In the genomic region with DNA sequence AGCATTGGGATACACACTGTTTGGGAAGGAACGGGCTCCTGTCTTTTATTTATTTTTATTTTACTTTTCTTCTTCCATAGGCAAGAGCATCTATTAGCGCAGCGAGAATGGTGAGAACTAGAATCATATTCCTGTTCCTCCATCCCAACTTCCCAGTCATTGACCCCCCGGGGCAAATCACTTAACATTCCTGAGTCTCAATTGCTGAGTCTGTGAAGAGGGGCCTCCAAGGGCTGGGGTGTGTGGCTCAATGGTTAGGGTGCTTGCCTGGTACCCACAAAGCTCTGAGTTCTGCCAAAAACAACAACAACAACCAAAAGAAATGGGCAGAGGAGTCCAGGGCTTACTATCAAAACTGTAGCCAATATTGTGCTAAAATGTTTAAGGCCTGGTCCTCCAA, we compare ENCODE assay signal across 22 mouse cellular contexts.
DNase-seq lines count a peak whose midpoint lies in the region; ATAC-seq and TF ChIP-seq lines count a peak whose summit lies in the region.
"Had no signal": no experiment of that assay in that cellular context is flagged by ENCODE, and none has a peak within 500 bp of the region (broad histone marks: within the 10 kb centered on the region; RNA-seq: fewer than 3 reads in every experiment).

No protein-coding gene starts in this region.

- H3K4me1 ChIP-seq in forebrain, embryonic 10.5 days = peaks cover 82% of the 10 kb centered on the region
- H3K4me1 ChIP-seq in forebrain, embryonic 15.5 days = peaks cover 25% of the 10 kb centered on the region
- peaks cover 51% of the 10 kb centered on the region for H3K4me1 ChIP-seq in embryonic facial prominence, embryonic 13.5 days
- H3K4me1 ChIP-seq in liver, embryonic 11.5 days (replicated peaks; ENCODE audit: control insufficient read depth, insufficient read depth, low read length) = peaks cover 22% of the 10 kb centered on the region

- no peak for TF ChIP-seq CTCF in gastrocnemius, adult 2 months (IDR thresholded peaks at IDR 0.05)

- no peak overlapping the region for H3K9ac ChIP-seq in forebrain, embryonic 15.5 days (replicated peaks)
- H3K9ac ChIP-seq in embryonic facial prominence, embryonic 13.5 days = 0 out of 2 replicates have a peak overlapping the region, but pooled peaks have one; percentile 41
- H3K9ac ChIP-seq in liver, embryonic 11.5 days (ENCODE audit: low read depth, low read length) = no peak overlapping the region
- H3K9ac ChIP-seq: embryonic facial prominence, embryonic 15.5 days; heart, embryonic 13.5 days; hindbrain, embryonic 12.5 days had no signal

- intact Hi-C loops in gastrocnemius, adult 2 months (cut with DNase I) = loop anchor here (5.0 kb wide), 1 partner anchor 95 kb away; no protein-coding TSS in a partner anchor

- H3K27ac ChIP-seq in forebrain, embryonic 10.5 days = 0 out of 2 replicates have a peak overlapping the region, but pooled peaks have one; percentile 2
- no peak overlapping the region for H3K27ac ChIP-seq in forebrain, embryonic 15.5 days (replicated peaks)
- H3K27ac ChIP-seq in embryonic facial prominence, embryonic 13.5 days = no peak overlapping the region
- H3K27ac ChIP-seq in gastrocnemius, adult 2 months = no peak overlapping the region
- no peak overlapping the region for H3K27ac ChIP-seq in liver, embryonic 11.5 days (ENCODE audit: low read depth, low read length)
- H3K27ac ChIP-seq: embryonic facial prominence, embryonic 15.5 days; heart, embryonic 13.5 days; hindbrain, embryonic 12.5 days; hindbrain, postnatal 0 days had no signal

- DNase-seq in forebrain, embryonic 10.5 days (ENCODE audit: extremely low spot score, low spot score) = no peak
- peak; percentile 48 for DNase-seq in ES-CJ7 (ENCODE audit: low read depth, low spot score)
- peak; percentile 57 for DNase-seq in embryo, embryonic 10.5 days (ENCODE audit: low spot score)
- no peak for DNase-seq in gastrocnemius, adult 2 months
- no peak for DNase-seq in spleen, postnatal 4 days (ENCODE audit: low spot score in 2 of 2)
- no peak for DNase-seq in liver, embryonic 11.5 days (ENCODE audit: low spot score)
- DNase-seq: adrenal gland, postnatal 10 days; cerebellum, adult 11 months; cerebellum, adult 8-10 months; cerebellum, postnatal 25 days; gastrocnemius, postnatal 36 days; heart, adult 11 months; heart, postnatal 36 days; kidney, adult 18-20 months had no signal

- no peak overlapping the region for H3K4me2 ChIP-seq in forebrain, embryonic 15.5 days (replicated peaks)
- no peak overlapping the region for H3K4me2 ChIP-seq in embryonic facial prominence, embryonic 13.5 days
- H3K4me2 ChIP-seq in liver, embryonic 11.5 days = no peak overlapping the region
- H3K4me2 ChIP-seq: embryonic facial prominence, embryonic 15.5 days; heart, embryonic 13.5 days; hindbrain, embryonic 12.5 days had no signal

- no peaks in the 10 kb centered on the region for H3K9me3 ChIP-seq in forebrain, embryonic 10.5 days
- no peaks in the 10 kb centered on the region for H3K9me3 ChIP-seq in forebrain, embryonic 15.5 days
- H3K9me3 ChIP-seq in embryonic facial prominence, embryonic 13.5 days = no peaks in the 10 kb centered on the region
- H3K9me3 ChIP-seq in liver, embryonic 11.5 days (ENCODE audit: control insufficient read depth, low read length) = no peaks in the 10 kb centered on the region
- H3K9me3 ChIP-seq: embryonic facial prominence, embryonic 15.5 days; heart, embryonic 13.5 days; hindbrain, embryonic 12.5 days had no signal

- H3K4me3 ChIP-seq in forebrain, embryonic 10.5 days = no peak overlapping the region
- no peak overlapping the region for H3K4me3 ChIP-seq in forebrain, embryonic 15.5 days
- H3K4me3 ChIP-seq in embryonic facial prominence, embryonic 13.5 days = no peak overlapping the region
- H3K4me3 ChIP-seq in gastrocnemius, adult 2 months = no peak overlapping the region
- H3K4me3 ChIP-seq in liver, embryonic 11.5 days (ENCODE audit: low read depth, low read length) = no peak overlapping the region
- H3K4me3 ChIP-seq: embryonic facial prominence, embryonic 15.5 days; erythroblast, embryonic 14.5 days; heart, embryonic 13.5 days; hindbrain, embryonic 12.5 days had no signal

- no peaks in the 10 kb centered on the region for H3K36me3 ChIP-seq in forebrain, embryonic 10.5 days (replicated peaks)
- no peaks in the 10 kb centered on the region for H3K36me3 ChIP-seq in forebrain, embryonic 15.5 days
- H3K36me3 ChIP-seq in embryonic facial prominence, embryonic 13.5 days = no peaks in the 10 kb centered on the region
- H3K36me3 ChIP-seq in liver, embryonic 11.5 days (ENCODE audit: control insufficient read depth, insufficient read depth, low read length) = no peaks in the 10 kb centered on the region
- H3K36me3 ChIP-seq: embryonic facial prominence, embryonic 15.5 days; heart, embryonic 13.5 days; hindbrain, embryonic 12.5 days had no signal

- no peak for ATAC-seq in forebrain, embryonic 15.5 days (replicated peaks)
- no peak for ATAC-seq in embryonic facial prominence, embryonic 13.5 days (ENCODE audit: insufficient number of reproducible peaks, insufficient read depth, low FRiP score, low TSS enrichment, low read depth)
- ATAC-seq in liver, embryonic 11.5 days (replicated peaks; ENCODE audit: low FRiP score) = no peak
- ATAC-seq: forebrain, embryonic 16.5 days; hindbrain, postnatal 0 days had no signal

- peaks cover 28% of the 10 kb centered on the region for H3K27me3 ChIP-seq in forebrain, embryonic 10.5 days (ENCODE audit: poor library complexity, severe bottlenecking)
- H3K27me3 ChIP-seq in forebrain, embryonic 15.5 days = peaks cover 6% of the 10 kb centered on the region; the same call in 1 of the 2 replicates
- no peaks in the 10 kb centered on the region for H3K27me3 ChIP-seq in embryonic facial prominence, embryonic 13.5 days
- H3K27me3 ChIP-seq in liver, embryonic 11.5 days (replicated peaks; ENCODE audit: control insufficient read depth, insufficient read depth, low read length) = peaks cover 15% of the 10 kb centered on the region
- H3K27me3 ChIP-seq: embryonic facial prominence, embryonic 15.5 days had no signal

- 56% methylated on average over 4 of the region's 4 CpGs for WGBS in forebrain, embryonic 10.5 days
- 68% methylated on average over 4 of the region's 4 CpGs for WGBS in forebrain, embryonic 15.5 days
- 28% methylated on average over 4 of the region's 4 CpGs for WGBS in embryonic facial prominence, embryonic 13.5 days
- WGBS in liver, embryonic 11.5 days = 73% methylated on average over 4 of the region's 4 CpGs

Comparison
In these comparisons a context has a peak if more than half of its experiments do, and no peak if none do; other contexts are left out.
1. DNase-seq: peak in ES-CJ7 (single experiment) and embryo, embryonic 10.5 days (single experiment); none in forebrain, embryonic 10.5 days (single experiment), gastrocnemius, adult 2 months (single experiment), spleen, postnatal 4 days (0 of 2) and liver, embryonic 11.5 days (single experiment).